Mouse (Mus musculus): Measurements from ENCODE around the gene Npffr2. TPM values are rescaled to one million over a fixed set of nuclear protein-coding genes. Genes with fewer than 3 reads are reported as not detected.

The Npffr2 gene
- polyA plus RNA-seq (2012; rRNA removed), result not detected in 2 replicates

DNA sequence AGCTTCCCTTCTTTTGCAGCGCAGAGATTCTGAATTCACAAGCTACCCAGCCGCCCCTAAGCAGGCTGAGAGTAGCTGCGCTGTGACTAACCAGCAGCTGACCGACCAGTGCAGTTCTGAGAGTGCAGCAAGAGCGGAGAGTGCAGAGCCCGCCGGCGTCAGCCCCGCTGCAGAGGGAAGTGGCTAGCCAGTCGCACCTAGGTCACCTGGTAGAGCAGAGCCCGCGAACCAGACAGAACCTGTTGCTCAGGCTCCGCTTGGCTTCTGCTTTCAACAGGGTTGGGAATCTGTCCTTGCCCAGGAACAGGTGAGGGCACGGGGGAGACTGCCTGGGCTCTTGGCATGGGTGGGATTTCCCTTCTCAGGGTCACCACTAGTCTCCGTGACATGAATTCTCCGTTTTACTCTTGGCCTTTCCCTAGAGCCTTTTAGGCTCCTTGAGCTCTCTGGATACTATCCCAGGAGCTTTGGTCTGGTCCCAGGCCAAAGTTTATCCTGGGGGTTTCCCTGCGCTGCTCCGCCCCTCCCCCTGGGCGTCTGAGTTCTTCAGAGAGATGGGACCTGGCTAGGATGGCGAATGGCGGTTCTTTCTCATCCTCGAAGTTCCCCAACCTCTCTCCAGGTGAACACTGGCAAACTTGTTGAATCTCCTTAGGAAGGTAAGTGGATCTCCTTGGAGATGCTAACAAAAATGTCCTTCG is at the start of gene Npffr2:
Gene Npffr2, plus strand, starts transcription at position 552 of the 701 bp plus-strand sequence.

Other genes starting within 250 kb of the Npffr2 start
- gene Gc, start 69.5 kb upstream of the Npffr2 start, polyA plus RNA-seq (2012; rRNA removed), result 0.89 and 0.95 TPM in 2 replicates